Mouse (Mus musculus) embryonic fibroblast, embryonic 13.5 days (primary cell): ENCODE measurements around the gene Tmem63a.

Experiments used
- CTCF ChIP-seq: IDR thresholded peaks from 2 replicates; pipeline ENCODE4 v1.5.1; 2011; ENCODE audit warnings: mild to moderate bottlenecking, control low read depth, low read length, moderate library complexity, borderline replicate concordance; ENCODE audit not compliant: insufficient read depth
- POLR2A ChIP-seq: IDR thresholded peaks from 2 replicates; pipeline ENCODE4 v1.6.1; 2011; ENCODE audit warnings: low read depth, mild to moderate bottlenecking, control low read depth, low read length, moderate library complexity

- no peak for TF ChIP-seq CTCF
- no peak for TF ChIP-seq POLR2A
Measured at GRCm38 (mm10) chr1:180966542-180966941, 24.4 kb downstream of the Tmem63a start.
